Mouse (Mus musculus) hindbrain, embryonic 16.5 days (tissue): ENCODE results near the gene Cpb2. TPM values are rescaled to one million over a fixed set of nuclear protein-coding genes. Genes with fewer than 3 reads are reported as not detected.

ENCODE experiments used
- ATAC-seq: fragments of 200-750 bp; cut with Nextera tagmentation; 2 replicates; pipeline ENCODE4 v1.8.0; 2017; ENCODE audit warnings: moderate TSS enrichment, moderate library complexity
- H3K27ac ChIP-seq: fragments of 300-500 bp; sonication (generic); 2 replicates; pipeline ENCODE4 v1.5.1; 2014; ENCODE audit warnings: low read depth, mild to moderate bottlenecking, control low read depth, low read length, moderate library complexity
- H3K27me3 ChIP-seq: fragments of 300-500 bp; sonication (generic); replicated peaks from 2 replicates; pipeline ENCODE4 v1.6.1; 2014; ENCODE audit warnings: low read length; ENCODE audit not compliant: control insufficient read depth, insufficient read depth
- H3K36me3 ChIP-seq: fragments of 300-500 bp; sonication (generic); 2 replicates; pipeline ENCODE4 v1.6.1; 2014; ENCODE audit warnings: mild to moderate bottlenecking, low read length, moderate library complexity, mixed read lengths; ENCODE audit not compliant: control insufficient read depth, insufficient read depth
- H3K4me1 ChIP-seq: fragments of 300-500 bp; sonication (generic); 2 replicates; pipeline ENCODE4 v1.6.1; 2014; ENCODE audit warnings: low read depth, low read length; ENCODE audit not compliant: control insufficient read depth, insufficient read depth
- H3K4me2 ChIP-seq: fragments of 300-500 bp; sonication (generic); 2 replicates; pipeline ENCODE4 v1.6.1; 2014; ENCODE audit warnings: mild to moderate bottlenecking, low read length, control low read depth, moderate library complexity
- H3K4me3 ChIP-seq: fragments of 300-500 bp; sonication (generic); 2 replicates; pipeline ENCODE4 v1.5.1; 2014; ENCODE audit warnings: mild to moderate bottlenecking, low read length, control low read depth, moderate library complexity
- H3K9ac ChIP-seq: fragments of 300-500 bp; sonication (generic); 2 replicates; pipeline ENCODE4 v1.6.1; 2014; ENCODE audit warnings: low read depth, mild to moderate bottlenecking, control low read depth, low read length, moderate library complexity
- H3K9me3 ChIP-seq: fragments of 300-500 bp; sonication (generic); 2 replicates; pipeline ENCODE4 v1.6.1; 2014; ENCODE audit warnings: mild to moderate bottlenecking, low read length, moderate library complexity; ENCODE audit not compliant: control insufficient read depth
- WGBS: fragments of 180-500 bp; shearing (Covaris S2); extraction: QIAGEN DNeasy Blood & Tissue Kit; methylation state at CpG from one replicate; pipeline ENCODE4 v1.1.7; 2014; 5-methylcytosine and 5-hydroxymethylcytosine counted together
- polyA plus RNA-seq: library from polyadenylated mRNA; unstranded; fragments of >200 nt; fragmentation: Nextera tagmentation; extraction: Ambion mirVana; gene quantifications from 2 replicates; pipeline ENCODE4 v1.2.1, GENCODE M21; 2015

Cpb2 gene
- 0.14 TPM in 1 of 2 replicates, not detected in the other for polyA plus RNA-seq

- WGBS = 87% methylated on average over 5 of the region's 5 CpGs
These were observed at the start of gene Cpb2 for GRCm38 (mm10) chr14:75242087-75242486. Gene Cpb2, plus strand, starts transcription at chr14:75242287.

DNA sequence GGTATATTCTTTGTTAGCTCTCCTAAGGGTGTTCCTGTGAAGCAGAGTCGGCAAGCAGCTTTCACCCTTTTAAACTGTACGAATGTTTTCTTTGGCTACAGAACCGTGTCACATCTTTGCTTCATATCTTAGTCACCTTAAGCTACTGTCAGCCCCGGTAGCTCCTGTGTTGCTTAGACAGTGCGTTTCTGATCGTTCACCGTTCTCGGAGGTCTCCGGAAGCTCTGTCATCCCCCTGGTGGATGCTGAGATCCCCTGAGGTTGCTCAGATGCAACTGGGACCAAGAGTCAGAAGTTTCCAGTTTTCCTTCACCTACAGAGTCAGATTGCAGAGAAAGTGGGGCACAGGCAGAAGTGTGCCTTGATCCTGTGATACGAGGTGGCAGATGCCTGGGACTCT is 49.7 kb upstream of the Cpb2 start:
- ATAC-seq = no peak

More at GRCm38 (mm10) chr14:75242087-75242486, at the start of gene Cpb2:
- Histone ChIP-seq H3K4me1 (no peaks in the 10 kb centered on the region), H3K27me3 (no peaks in the 10 kb centered on the region), H3K9me3 (no peaks in the 10 kb centered on the region), H3K9ac (no peak within 1 kb of the TSS), H3K4me2 (no peak within 1 kb of the TSS), H3K4me3 (no peak within 1 kb of the TSS), H3K27ac (no peak within 1 kb of the TSS), H3K36me3 (no peaks in the 10 kb centered on the region)
- no peak for ATAC-seq

DNA sequence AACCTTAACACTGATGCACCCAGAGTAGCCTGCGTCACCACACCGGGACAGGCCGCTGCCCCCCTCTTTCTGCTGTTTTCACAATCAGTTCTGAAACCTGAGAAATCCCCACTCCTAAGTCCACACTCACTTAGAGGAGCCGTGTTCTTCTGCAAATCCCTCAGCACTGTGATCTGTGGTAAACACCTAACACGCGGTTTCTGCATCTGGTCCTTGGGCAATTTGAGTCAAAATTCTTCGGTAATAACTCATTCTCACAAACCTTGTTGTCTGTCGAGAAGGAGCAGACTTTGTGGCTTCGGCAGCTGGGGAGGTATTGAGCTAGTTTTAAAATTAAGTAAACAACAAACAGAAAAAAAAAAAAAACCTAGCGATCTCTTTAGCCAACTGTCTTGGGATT is 49.2 kb upstream of the Cpb2 start:
- ATAC-seq = no peak
- Histone ChIP-seq H3K4me1 (no peaks in the 10 kb centered on the region), H3K27me3 (no peaks in the 10 kb centered on the region), H3K4me3 (no peak overlapping the region), H3K9ac (no peak overlapping the region), H3K36me3 (no peaks in the 10 kb centered on the region), H3K9me3 (no peaks in the 10 kb centered on the region), H3K4me2 (no peak overlapping the region), H3K27ac (no peak overlapping the region)
- 82% methylated on average over 10 of the region's 10 CpGs for WGBS

More for the DNA sequence above, 49.7 kb upstream of the Cpb2 start:
- no peaks in the 10 kb centered on the region for H3K4me1 ChIP-seq
- H3K27me3 ChIP-seq = no peaks in the 10 kb centered on the region
- H3K4me2 ChIP-seq = no peak overlapping the region
- H3K9ac ChIP-seq = no peak overlapping the region
- no peak overlapping the region for H3K27ac ChIP-seq
- H3K36me3 ChIP-seq = no peaks in the 10 kb centered on the region
- H3K4me3 ChIP-seq = no peak overlapping the region
- 88% methylated on average over 10 of the region's 10 CpGs for WGBS
- no peaks in the 10 kb centered on the region for H3K9me3 ChIP-seq

GRCm38 (mm10) chr14:75195530-75195929 is 46.6 kb upstream of the Cpb2 start:
- Histone ChIP-seq H3K27me3 (no peaks in the 10 kb centered on the region), H3K4me3 (no peak overlapping the region), H3K4me2 (no peak overlapping the region), H3K4me1 (no peaks in the 10 kb centered on the region), H3K36me3 (no peaks in the 10 kb centered on the region), H3K9ac (no peak overlapping the region), H3K9me3 (no peaks in the 10 kb centered on the region), H3K27ac (no peak overlapping the region)
- WGBS = 96% methylated on average over 5 of the region's 5 CpGs
- no peak for ATAC-seq

GRCm38 (mm10) chr14:75197027-75197426 is 45.1 kb upstream of the Cpb2 start:
- H3K27me3 ChIP-seq = no peaks in the 10 kb centered on the region
- no peak overlapping the region for H3K9ac ChIP-seq
- H3K4me1 ChIP-seq = no peaks in the 10 kb centered on the region
- no peak overlapping the region for H3K4me2 ChIP-seq
- H3K27ac ChIP-seq = no peak overlapping the region
- ATAC-seq = no peak
- H3K4me3 ChIP-seq = no peak overlapping the region
- WGBS = 43% methylated on average over 5 of the region's 5 CpGs
- H3K36me3 ChIP-seq = no peaks in the 10 kb centered on the region
- H3K9me3 ChIP-seq = 0 out of 2 replicates have a peak, but pooled peaks cover 2% of the 10 kb centered on the region

GRCm38 (mm10) chr14:75197660-75198059 is 44.4 kb upstream of the Cpb2 start:
- ATAC-seq = no peak
- no peak overlapping the region for H3K9ac ChIP-seq
- no peaks in the 10 kb centered on the region for H3K4me1 ChIP-seq
- WGBS = 73% methylated on average over 7 of the region's 7 CpGs
- H3K4me2 ChIP-seq = no peak overlapping the region
- H3K27ac ChIP-seq = no peak overlapping the region
- H3K9me3 ChIP-seq = 0 out of 2 replicates have a peak, but pooled peaks cover 2% of the 10 kb centered on the region
- no peaks in the 10 kb centered on the region for H3K36me3 ChIP-seq
- no peak overlapping the region for H3K4me3 ChIP-seq
- H3K27me3 ChIP-seq = no peaks in the 10 kb centered on the region

DNA sequence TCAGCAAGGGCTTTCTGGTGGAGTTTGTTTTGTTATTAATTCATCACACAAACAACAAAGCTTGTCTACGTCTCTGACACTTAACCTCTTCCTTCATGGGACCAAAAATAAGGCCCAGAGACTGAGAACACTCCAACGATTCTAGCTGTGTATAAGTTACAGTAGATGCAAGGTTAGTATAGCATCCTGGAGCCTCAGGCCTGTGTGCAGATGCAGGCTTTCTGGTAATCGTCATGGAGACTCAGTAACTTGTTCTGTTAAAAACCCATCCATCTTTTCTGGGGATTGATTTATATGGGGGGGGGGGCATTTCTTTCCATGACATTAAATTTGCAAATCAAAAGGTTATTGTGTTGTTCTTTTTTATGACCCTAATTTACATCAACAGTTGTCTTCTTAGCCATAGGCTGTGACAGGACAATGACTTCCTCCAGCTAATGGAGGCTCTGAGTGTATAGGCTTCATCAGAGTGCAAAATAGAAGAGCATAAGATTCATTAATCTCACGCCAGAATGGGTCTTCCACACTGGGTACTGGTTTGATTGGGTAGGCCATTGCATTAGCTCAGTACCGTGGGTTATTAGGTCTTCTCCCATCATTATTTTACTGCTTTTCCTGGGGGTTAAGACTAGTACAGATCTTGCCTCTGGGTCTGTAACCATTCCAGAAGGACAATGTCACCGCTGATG is 36.6 kb upstream of the Cpb2 start:
- Histone ChIP-seq H3K9ac (no peak overlapping the region), H3K4me2 (no peak overlapping the region), H3K27me3 (no peaks in the 10 kb centered on the region), H3K36me3 (no peaks in the 10 kb centered on the region), H3K4me1 (no peaks in the 10 kb centered on the region), H3K9me3 (0 out of 2 replicates have a peak, but pooled peaks cover 2% of the 10 kb centered on the region), H3K27ac (no peak overlapping the region), H3K4me3 (no peak overlapping the region)
- 60% methylated on average over 6 of the region's 6 CpGs for WGBS
- ATAC-seq = no peak

- no peak overlapping the region for H3K4me3 ChIP-seq
- 80% methylated on average over 4 of the region's 4 CpGs for WGBS
- no peaks in the 10 kb centered on the region for H3K4me1 ChIP-seq
- 0 out of 2 replicates have a peak, but pooled peaks cover 2% of the 10 kb centered on the region for H3K9me3 ChIP-seq
- H3K27me3 ChIP-seq = no peaks in the 10 kb centered on the region
- no peak overlapping the region for H3K4me2 ChIP-seq
- no peaks in the 10 kb centered on the region for H3K36me3 ChIP-seq
- no peak overlapping the region for H3K9ac ChIP-seq
- no peak overlapping the region for H3K27ac ChIP-seq
- ATAC-seq = no peak
These were observed 35.8 kb upstream of the Cpb2 start for GRCm38 (mm10) chr14:75206307-75206706.

DNA sequence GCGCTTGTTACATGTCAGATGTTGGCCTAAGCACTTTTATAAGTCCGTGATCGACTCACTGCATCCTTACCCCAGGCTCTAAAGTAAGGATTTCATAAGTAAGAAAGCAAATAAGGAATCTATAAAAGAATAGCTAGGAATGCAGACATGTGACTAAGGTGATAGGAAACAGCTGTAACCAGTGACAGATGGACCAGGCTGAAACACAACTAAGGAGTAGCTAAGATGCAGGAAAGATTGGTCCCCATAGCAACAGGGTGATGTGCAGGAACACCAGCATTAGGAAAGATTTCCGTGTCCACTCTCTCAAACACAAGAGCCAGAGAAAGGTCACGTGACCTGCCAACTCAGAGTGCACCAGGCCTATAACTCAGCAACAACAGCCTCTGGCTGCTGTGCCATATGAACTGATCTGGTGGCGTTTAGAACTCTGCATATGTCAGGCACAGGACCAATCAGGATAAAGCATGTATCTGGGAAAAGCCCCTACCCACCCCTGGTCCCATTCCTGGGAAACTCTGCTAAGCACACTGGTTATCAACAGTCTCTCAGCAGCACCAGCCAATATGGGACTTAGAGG is 33.4 kb upstream of the Cpb2 start:
- H3K27ac ChIP-seq = no peak overlapping the region
- no peak overlapping the region for H3K4me2 ChIP-seq
- no peak overlapping the region for H3K4me3 ChIP-seq
- no peak for ATAC-seq
- H3K9me3 ChIP-seq = no peaks in the 10 kb centered on the region
- WGBS = 65% methylated on average over 6 of the region's 6 CpGs
- no peaks in the 10 kb centered on the region for H3K27me3 ChIP-seq
- no peaks in the 10 kb centered on the region for H3K4me1 ChIP-seq
- no peaks in the 10 kb centered on the region for H3K36me3 ChIP-seq
- no peak overlapping the region for H3K9ac ChIP-seq
